Mouse (Mus musculus) ovary, postnatal 10 days (tissue): ENCODE data around the gene Abca9.

Source experiments
- DNase-seq: peaks from one replicate; pipeline ENCODE4 v3.0.0; 2022; ENCODE audit warnings: low spot score

Abca9 gene

DNA sequence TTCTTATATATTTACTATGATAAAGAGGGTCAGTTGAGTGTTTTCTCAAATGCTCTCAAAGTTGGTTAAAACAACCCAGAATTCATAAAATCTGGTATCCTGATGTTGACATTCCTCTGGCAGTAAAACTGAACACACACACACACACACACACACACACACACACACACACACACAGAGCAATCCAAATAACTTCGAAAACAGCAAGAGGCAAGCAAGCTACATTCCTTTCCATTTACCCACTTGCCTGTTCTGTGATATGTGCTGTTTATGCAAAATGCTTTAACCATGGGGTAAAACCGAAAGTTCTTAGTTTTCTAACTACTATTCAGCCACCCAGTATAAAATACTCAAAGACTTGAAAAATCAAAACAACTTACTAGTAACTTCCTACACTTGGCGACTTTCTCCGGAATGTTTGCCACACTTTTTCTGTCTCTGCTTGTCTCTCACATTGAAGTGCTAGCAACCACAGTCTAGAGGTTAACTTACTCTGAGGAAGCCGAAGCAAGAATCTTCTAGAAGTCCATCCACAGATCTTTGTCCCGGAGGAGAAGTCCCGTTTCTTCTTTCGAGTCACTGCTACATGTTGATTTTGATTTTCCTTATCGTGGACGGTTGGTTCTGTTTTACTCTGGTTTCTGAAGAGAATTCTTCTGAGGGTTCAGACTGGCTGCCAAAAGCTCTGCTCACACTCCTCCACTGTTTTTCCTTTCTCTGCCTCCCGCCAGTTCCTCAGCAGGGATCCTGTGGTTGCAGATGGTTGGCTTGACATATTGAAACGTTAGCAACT, at the start of gene Abca9:
Gene Abca9 (minus strand): TSS at position 738 of the 793 bp plus-strand sequence.
- DNase-seq, result peak; percentile 13

DNA sequence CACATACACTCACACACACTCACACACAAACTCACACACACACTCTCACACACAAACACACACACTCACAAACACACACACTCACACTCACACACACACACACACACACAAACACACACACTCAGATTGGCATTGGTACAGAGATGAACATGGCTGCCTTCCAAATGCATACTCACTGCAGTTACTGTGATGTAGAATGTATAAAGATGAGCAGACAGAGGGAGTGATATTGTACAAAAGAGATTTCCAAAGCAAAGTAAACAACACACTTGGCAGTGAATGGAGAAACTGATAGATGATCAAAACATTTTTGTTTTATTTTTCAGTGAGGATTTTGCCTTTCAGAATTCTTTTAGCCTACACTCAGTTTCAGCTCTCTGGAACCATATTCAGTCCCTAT, 49.1 kb upstream of the Abca9 start:
- DNase-seq, result no peak

DNA sequence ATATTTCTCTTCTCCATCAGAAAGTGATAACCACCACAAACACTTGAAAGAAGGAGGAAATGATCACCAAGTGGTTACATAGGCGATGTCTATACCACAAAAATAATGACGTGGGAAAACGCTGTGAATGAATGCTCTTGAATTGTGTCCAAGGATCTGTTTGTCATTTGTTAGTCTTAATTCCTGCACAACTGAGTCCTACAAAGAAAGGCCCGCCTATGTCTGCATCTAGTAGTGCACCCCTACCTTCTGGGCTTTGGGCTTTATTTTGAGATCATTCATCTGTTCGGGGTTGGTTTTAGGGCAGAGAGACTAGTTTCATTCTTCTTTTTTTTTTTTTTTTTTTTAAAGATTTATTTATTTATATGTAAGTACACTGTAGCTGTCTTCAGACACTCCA, 35.9 kb upstream of the Abca9 start:
- no peak for DNase-seq

DNA sequence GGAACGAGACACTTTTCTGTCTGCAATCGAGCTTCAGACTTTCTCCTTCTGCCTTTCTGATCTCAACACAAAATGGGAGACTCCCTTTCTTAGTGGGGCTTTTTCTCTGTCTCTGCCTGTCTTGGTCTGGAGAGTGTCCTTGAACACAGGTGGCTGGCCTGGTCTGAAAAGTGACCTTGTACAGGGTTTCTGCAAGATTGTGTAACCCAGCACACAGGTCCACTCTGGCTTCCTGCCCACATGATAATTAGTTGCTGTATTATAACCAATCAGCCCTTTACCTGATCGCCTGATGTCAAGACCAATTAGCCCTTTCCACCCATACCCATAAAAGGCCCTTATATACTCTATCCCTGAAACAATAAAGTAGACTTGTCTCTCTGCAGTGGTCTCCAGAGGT, 30.9 kb upstream of the Abca9 start:
- DNase-seq, result no peak

DNA sequence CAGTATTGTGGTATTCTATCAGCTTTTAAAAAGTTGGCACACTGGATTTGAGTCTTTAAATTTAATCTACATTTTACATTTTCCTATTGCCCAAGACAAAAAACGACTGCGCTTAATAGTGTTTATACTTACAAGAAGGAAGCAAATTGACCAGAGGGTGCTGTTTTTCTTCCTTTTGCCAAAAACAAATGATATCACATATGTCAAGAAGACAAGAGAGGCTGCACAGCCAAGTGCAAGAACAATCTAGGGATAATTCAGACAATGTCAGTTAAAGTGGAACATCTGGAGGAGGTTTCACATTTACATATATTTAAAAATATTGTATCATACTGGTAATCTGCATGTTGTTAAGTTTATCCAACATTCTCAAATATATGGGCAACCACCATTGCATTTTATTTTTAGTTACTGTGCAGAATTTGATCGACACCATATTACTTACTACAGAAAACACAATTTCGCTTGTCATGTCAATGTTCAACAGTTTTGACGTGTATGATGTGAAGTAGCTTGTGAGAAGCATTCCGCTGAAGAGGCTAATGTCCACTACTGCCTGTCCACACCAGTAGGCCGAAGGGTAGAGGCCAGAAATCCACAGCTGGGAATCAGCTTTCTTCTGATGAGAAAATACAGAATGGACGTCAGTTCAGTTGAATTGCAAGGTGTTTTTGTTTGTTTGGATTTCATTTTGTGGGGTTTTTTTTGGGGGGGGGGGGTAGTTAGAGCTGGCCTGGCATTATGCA, 28.7 kb upstream of the Abca9 start:
- DNase-seq, result no peak

DNA sequence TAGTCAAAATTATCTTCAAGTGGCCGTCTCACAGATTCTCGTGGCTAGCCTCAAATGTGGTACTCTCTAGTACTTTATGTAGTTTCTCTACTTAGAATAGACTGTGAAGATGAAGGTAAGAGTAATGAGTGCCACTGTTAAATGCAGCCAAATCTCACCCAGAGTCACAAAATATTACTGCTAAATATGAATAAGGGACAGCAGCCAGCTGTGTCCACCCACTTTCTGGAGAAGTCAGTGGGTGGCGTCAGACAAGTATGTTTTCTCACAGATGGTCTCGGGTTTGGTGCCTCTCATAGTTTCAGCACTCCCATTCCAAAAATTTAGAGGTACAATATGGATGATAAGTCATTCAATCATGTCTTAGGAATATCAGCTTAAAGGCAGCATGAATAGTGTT, 27.3 kb upstream of the Abca9 start:
- DNase-seq, result no peak

DNA sequence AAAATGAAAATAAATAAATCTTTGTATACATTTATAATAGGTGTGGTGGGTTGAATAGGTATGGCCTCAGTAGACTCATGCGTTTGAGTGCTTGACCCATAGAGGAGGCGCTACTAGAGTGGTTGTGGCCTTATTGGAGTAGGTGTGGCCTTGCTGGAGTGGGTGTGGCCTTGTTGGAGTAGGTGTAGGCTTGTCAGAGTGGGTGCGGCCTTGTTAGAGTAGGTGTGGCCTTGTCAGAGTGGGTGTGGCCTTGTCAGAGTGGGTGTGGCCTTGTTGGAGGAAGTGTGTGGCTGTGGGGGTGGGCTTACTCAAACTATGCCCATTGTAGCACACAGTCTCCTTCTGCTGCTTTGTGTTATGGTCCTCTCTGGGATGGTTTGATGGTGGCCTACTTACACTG, 3.2 kb upstream of the Abca9 start:
- no peak for DNase-seq

DNA sequence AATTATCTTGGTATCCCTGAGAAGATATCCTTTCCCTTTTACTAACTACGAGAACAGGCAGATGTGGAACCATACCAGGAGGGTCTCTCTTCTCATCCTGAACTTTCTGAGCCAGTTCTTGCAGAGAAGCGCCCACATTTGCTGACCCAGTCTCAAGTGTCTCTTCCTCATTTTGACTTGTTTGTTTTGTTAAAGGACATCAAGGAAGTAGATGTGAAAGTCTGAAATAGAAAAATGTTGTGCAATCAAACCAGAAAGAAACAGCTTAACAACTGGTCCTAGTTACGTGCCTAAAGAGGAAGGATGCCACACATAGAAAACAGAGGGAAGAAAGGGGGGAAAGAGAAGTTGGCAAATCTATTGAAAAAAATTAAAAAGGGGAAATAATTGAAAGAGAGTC, 2.2 kb downstream of the Abca9 start:
- no peak for DNase-seq

DNA sequence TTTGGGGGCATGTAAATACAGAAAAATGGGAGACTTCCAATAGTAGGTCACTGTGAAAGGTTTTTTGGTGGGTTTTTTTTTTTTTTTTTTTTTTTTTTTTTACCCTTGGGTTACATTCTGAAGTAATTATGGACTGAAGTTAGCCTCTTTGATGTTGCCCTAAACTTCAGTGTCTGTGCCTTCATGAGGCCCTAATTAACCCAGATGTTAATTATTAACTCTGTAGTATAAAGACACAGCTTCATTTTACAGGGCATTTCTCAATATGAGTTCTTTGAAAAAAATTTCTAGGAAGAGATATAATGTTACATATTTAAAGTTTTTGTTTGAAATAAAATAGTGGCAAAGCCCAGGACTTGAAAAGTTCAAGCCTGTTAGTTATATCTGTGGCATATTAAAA, 2.6 kb downstream of the Abca9 start:
- no peak for DNase-seq

DNA sequence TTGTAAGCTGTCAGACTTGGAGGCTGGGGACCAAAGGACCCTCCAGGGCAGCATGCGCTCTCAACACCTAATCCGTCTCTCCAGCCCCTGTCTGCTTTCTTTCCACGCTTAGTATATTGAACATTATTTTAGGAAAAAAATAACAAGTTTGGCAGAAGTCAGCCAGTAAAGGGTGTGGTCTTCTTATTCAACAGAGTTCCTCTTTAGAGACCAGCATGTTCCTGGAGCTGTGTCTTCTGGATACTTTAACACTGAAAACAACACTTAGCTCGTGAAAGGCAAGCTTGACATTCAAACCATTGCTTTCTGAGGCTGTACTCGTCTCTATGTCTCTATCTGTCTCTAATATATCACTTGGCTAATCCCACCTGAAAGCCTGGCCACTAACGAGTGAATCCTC, 10.9 kb downstream of the Abca9 start:
- no peak for DNase-seq

DNA sequence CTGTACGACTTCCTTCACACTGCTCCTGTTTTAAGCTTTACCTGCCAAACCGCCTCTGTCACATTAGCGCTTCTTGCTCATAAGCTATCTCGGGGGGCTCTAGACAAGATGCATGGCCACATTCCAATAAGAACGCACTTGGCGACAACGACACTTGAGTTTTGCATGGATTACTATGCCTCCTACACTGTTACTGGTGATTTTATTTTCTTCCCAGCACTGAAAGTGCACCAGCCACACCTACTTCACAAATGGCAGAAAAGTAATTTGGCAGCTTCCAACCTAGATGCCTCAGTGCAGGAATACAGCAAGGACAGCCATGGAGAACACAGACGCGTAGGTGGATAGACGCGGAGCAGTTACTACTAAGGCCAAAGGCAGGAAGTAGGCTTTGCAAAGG, 12.0 kb downstream of the Abca9 start:
- no peak for DNase-seq

DNA sequence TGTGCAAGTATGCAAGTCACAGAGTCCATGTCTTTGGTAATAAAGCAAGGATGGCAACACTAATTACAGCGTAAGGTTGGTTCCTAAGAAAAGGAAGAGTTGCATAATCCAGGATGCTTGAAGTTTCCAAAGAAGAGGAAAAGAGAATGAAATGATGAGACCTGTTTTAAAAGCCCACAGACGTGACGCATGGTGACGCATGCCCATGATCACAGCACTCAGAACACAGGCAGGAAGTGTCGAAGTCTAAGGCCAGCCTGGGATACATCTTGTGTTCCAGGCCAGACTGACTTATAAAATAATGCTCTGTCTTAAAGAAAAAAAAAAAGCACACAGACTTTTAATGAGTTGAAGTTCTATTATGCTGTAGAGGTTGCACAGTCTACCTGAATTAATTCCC, 20.4 kb downstream of the Abca9 start:
- DNase-seq, result no peak

DNA sequence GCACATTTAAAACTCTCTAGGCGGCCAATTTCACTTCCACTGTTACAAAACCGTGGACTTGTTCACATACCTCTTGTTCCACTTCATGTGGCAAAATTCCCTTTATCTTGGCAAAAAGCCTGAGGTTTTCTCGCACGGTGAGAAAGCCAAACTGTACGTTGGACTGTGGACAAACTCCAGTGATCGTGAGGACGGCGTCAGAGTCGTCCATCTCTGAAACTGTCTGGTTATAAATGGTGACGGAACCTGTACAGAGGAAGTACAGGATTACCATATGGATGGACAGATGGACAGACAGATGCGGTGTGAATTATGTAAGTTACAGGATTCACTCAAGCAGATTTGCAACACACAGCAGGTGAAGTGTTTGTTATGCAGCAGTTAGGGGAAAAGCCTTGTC, 22.6 kb downstream of the Abca9 start:
- no peak for DNase-seq

DNA sequence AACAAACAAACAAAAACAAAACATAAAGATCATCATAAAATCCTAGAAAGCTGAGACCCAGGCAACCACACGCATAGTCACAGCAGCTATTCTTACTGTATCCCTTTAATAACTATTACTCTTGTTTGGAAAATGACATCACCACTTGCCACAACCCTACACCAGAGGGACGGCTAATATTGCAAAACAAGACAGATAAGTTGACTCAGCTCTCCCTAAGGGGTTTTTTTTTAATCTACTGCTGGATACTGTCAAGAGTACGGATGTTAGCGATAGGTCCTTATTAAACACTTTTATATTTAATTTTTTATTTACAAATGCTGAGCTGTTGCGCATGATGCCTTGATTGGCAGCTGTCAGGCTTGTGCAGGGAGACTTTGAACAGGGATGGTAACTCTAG, 37.2 kb downstream of the Abca9 start:
- DNase-seq, result no peak

DNA sequence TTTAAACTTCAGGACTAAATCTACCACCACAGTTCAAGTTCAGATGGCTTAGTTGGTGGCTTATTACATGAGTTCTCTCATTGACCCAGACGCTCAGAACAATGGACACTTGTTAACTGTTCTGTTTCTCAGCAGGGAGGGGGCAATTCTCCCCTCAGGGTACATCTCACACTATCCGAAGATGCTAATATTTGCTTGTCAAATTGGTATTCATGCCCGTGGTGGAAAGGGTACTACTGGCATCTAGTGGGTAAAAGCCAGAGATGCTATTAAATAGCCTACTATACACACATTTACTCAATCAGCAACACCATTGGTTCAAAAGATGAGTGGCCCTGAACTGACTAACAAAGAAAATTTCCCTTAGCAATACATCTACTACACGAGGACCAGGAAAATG, 56.9 kb downstream of the Abca9 start:
- DNase-seq, result no peak

DNA sequence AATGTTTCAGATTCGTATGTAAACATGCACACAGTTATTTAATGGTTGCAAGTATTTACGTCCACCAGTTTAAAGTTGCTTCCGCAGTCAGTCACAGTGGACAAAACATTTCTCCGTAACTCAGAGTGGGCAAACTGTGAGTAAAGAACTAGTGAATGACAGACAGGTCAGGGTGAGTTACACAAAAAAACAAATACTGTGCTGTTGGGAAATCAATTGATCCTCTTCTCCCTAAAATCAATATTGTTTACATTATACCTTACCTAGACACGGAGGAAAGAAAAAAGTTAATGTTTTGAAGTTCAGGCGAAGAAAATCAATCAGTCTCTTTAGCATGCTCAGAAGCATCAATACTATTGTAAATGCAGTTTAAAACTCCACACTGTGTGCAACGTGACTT, 66.6 kb downstream of the Abca9 start:
- no peak for DNase-seq

DNA sequence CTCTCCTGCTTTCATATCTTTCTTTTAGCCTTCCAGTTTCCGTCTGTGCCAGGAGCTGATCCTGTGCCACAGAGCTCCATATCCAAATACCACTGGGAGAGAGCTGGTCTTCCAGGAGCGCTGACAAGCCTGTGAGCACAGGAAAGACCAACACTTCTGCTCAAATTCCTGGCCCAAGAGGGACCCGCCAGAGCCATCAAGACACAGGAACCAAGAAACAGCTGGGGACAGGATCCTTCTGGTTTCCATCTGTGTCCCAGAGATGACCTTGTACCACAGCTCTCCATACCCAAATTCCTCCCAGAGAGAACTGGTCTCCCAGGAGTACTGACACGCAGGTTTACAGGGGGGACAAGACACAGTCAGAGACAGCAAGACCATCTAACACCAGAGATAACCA, 69.1 kb downstream of the Abca9 start:
- no peak for DNase-seq

DNA sequence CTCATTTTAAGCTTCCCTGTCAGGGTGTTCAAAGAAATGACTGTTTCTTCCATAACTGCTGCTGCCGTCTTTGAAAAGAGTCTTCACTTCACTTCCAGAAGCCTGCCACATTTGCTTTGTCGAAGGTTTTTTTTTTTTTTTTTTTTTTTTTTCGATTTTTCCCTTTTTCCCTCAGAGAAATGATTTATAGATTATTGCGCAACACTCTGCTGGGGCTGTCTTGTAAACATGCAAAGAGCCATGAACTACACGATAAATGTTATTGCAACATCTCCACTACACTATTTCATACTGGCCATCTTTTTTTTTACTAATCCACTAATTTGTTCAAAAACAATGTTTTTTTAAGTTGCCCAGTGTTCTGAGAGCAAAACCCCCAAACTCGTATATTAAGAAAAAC, 70.5 kb downstream of the Abca9 start:
- no peak for DNase-seq

DNA sequence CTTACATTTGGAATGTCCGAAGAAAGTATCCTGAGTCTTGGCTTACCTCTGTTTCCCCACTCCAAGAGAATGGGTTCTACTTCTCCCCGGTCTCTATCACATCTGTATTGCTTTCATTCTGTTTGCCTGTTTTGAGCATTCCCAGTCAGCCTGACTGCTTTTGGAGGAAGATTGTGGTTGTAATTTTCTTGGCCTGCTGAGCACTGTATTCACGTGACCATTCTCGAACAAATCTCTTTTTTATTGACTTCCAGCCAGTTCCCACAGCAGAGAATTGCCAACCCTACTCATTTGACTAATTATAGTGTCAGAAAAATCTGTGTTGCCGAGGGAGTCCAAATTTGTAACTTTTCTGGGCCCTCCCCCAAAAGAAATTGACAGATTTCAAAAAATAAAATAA, 72.1 kb downstream of the Abca9 start, which contains the start of gene Abca8a:
Gene Abca8a (minus strand): TSS at position 121 of the 400 bp plus-strand sequence.
- DNase-seq, result no peak

DNA sequence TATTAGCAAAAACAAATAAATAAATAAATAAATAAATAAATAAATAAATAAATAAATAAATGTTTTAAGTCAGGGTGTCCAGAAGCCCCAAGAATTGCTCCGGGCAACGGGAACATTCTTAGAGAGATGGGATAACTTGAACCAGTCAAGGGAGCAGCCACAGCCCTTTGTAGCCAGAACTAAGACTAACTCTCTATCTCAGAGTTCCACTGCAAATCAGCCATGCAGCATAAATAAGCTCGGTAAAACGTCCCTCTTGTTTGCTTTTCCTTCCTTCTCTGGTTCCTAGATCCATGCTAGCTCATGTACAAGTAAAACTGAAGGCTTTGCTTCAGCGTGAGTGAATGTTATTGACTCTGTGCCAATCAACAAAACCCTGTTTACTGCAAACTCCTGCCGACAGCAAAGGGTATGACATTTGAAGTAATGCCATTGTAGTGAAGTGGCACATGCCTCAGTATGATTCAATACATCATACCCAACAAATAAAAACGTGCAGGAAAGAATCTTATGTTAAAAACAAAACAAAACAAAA, 73.1 kb downstream of the Abca9 start:
- DNase-seq, result no peak

DNA sequence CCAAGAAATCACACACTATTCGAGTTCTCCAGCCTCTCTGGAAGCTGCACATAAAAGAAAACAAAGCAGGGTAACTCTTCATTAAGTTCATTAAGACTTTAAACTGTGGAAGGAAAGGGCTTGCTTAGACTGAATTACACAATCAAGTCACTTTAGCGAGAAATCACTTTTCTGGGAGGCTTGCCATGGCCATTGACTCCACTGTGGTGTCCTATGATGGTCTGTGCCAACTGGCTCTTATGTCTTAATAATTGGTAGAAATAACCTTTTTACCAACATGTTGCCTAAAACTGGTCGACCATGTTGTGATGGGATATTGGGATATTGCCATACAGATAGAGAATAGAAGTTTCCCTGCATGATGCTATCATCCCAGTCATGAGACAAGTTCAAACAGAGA, 73.8 kb downstream of the Abca9 start:
- DNase-seq, result no peak

DNA sequence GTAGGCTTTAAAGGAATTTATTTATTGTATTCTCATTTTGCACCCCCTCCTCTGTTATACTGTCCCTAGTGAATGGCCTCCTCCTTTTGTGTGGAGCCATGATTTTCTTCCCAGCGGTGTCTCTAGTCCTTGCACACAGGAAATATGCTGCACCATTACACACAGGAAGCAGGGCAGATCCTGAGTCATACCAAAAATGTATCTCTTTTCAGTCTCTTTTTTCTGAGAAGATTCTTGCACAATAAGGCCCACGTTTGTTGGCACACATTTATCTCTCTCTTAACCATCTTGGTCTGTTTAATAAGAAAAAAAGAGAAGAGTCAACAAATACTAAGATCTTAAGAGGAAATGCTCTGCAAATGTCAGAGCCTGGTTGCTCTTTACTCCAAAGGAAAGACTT, 76.7 kb downstream of the Abca9 start:
- DNase-seq, result no peak

DNA sequence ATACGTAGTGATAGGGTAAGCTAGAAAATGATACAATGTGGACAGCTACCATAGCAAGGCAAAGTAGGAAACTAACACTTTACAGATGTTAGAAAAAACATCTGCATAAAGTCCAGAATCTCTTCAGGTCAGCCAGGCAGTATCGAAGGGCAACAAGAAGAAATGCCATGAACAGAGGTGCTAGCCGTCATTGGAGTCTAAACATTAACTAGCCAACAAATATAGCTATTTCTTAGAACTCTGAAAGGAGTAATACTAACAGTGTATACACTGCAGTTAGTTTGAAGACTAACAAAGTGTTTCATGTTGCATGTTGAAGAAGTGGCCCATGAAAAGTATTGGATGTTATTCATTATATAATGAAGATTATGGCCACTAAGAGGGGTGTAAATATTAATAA, 95.8 kb downstream of the Abca9 start:
- DNase-seq, result no peak
